Comparison of ENCODE assay signal across 23 mouse cellular contexts in the genomic region with DNA sequence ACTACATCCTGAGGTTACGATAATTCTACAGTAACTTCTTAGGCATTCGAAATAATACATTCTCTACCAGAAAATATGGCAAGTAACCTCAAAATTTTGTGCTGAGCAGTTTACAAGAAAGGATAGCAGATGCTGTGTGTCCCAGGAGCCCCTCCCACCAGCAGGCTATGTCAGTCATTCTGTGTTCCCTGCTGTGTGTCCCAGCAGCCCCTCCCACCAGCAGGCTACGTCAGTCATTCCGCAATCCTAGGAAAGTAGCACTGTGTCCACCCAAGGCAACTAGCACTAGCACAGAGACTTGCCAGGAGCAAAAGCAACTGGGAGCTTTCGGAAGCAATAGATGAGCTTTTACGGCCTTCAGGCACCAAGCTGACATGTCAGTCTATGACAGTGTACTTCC. TPM values are rescaled to one million over a fixed set of nuclear protein-coding genes. Genes with fewer than 3 reads are reported as not detected.
DNase-seq lines count a peak whose midpoint lies in the region; ATAC-seq and TF ChIP-seq lines count a peak whose summit lies in the region.
"Had no signal": no experiment of that assay in that cellular context is flagged by ENCODE, and none has a peak within 500 bp of the region (broad histone marks: within the 10 kb centered on the region; RNA-seq: fewer than 3 reads in every experiment).

No protein-coding gene starts in this region.

- H3K4me3 ChIP-seq in forebrain, embryonic 15.5 days: no peak overlapping the region
- no peak overlapping the region for H3K4me3 ChIP-seq in forebrain, embryonic 10.5 days
- H3K4me3 ChIP-seq in limb, embryonic 14.5 days (replicated peaks; ENCODE audit: low read length): no peak overlapping the region
- H3K4me3 ChIP-seq in limb, embryonic 10.5 days: no peak overlapping the region
- H3K4me3 ChIP-seq in layer of hippocampus, adult 2 months: no peak overlapping the region
- H3K4me3 ChIP-seq: embryonic facial prominence, embryonic 12.5 days; heart, embryonic 10.5 days; limb, embryonic 13.5 days; megakaryocyte, embryonic 14.5 days; neural tube, embryonic 13.5 days had no signal

- H3K4me2 ChIP-seq in forebrain, embryonic 15.5 days (replicated peaks): no peak overlapping the region
- H3K4me2 ChIP-seq in limb, embryonic 14.5 days (replicated peaks; ENCODE audit: low read depth, low read length, severe bottlenecking): no peak overlapping the region
- H3K4me2 ChIP-seq: embryonic facial prominence, embryonic 12.5 days; limb, embryonic 13.5 days; neural tube, embryonic 13.5 days had no signal

- H3K4me1 ChIP-seq in forebrain, embryonic 15.5 days: peaks cover 18% of the 10 kb centered on the region
- H3K4me1 ChIP-seq in forebrain, embryonic 10.5 days: no peaks in the 10 kb centered on the region
- no peaks in the 10 kb centered on the region for H3K4me1 ChIP-seq in limb, embryonic 14.5 days (ENCODE audit: control insufficient read depth, insufficient read depth, low read length)
- no peaks in the 10 kb centered on the region for H3K4me1 ChIP-seq in limb, embryonic 10.5 days
- H3K4me1 ChIP-seq: embryonic facial prominence, embryonic 12.5 days; neural tube, embryonic 13.5 days had no signal

- H3K27me3 ChIP-seq in forebrain, embryonic 15.5 days: no peaks in the 10 kb centered on the region
- no peaks in the 10 kb centered on the region for H3K27me3 ChIP-seq in forebrain, embryonic 10.5 days (ENCODE audit: poor library complexity, severe bottlenecking)
- H3K27me3 ChIP-seq in limb, embryonic 14.5 days (ENCODE audit: control insufficient read depth, insufficient read depth, low read length): no peaks in the 10 kb centered on the region
- H3K27me3 ChIP-seq in limb, embryonic 10.5 days (ENCODE audit: low read depth, poor library complexity, severe bottlenecking): no peaks in the 10 kb centered on the region
- H3K27me3 ChIP-seq: CH12.LX; embryonic facial prominence, embryonic 12.5 days; limb, embryonic 13.5 days; megakaryocyte, embryonic 14.5 days; neural tube, embryonic 13.5 days had no signal

- WGBS in forebrain, embryonic 15.5 days: 79% methylated on average over 6 of the region's 6 CpGs
- 89% methylated on average over 6 of the region's 6 CpGs for WGBS in forebrain, embryonic 10.5 days
- 84% methylated on average over 6 of the region's 6 CpGs for WGBS in limb, embryonic 14.5 days
- WGBS in limb, embryonic 10.5 days: 90% methylated on average over 6 of the region's 6 CpGs

- H3K27ac ChIP-seq in forebrain, embryonic 15.5 days (replicated peaks): peak overlapping the region; percentile 36; the same call in 1 of the 2 replicates
- no peak overlapping the region for H3K27ac ChIP-seq in forebrain, embryonic 10.5 days
- no peak overlapping the region for H3K27ac ChIP-seq in limb, embryonic 14.5 days (replicated peaks; ENCODE audit: low read depth, low read length)
- H3K27ac ChIP-seq in limb, embryonic 10.5 days: no peak overlapping the region
- peak overlapping the region; percentile 43; the same call in 1 of the 2 replicates for H3K27ac ChIP-seq in layer of hippocampus, adult 2 months
- H3K27ac ChIP-seq: embryonic facial prominence, embryonic 12.5 days; heart, embryonic 10.5 days; limb, embryonic 13.5 days; liver, embryonic 14.5 days; neural tube, embryonic 13.5 days had no signal

- no peak for DNase-seq in forebrain, embryonic 10.5 days (ENCODE audit: extremely low spot score, low spot score)
- no peak for DNase-seq in limb, embryonic 14.5 days (ENCODE audit: low spot score)
- DNase-seq in limb, embryonic 10.5 days (ENCODE audit: low spot score): no peak
- DNase-seq in ES-CJ7 (ENCODE audit: low read depth, low spot score): peak; percentile 13
- DNase-seq in layer of hippocampus, adult 2 months (ENCODE audit: low spot score in 2 of 2): peak; percentile 54 to 66
- DNase-seq in lung, adult 18-20 months: no peak
- DNase-seq: adrenal gland, adult 2 months; cerebellum, adult 9-10 months; kidney, adult 2 months; kidney, postnatal 10 days; lung, postnatal 10 days; right cerebral cortex, postnatal 14 days; spleen, adult 18-20 months; thymus, postnatal 25 days had no signal

- no peak for TF ChIP-seq POLR2A in limb, embryonic 14.5 days (IDR thresholded peaks at IDR 0.05; ENCODE audit: borderline replicate concordance, extremely low read depth, insufficient read depth, insufficient read length)

- no peak for TF ChIP-seq CTCF in layer of hippocampus, adult 2 months (conservative IDR thresholded peaks at IDR 0.05)

- H3K36me3 ChIP-seq in forebrain, embryonic 15.5 days: peaks cover 5% of the 10 kb centered on the region; the same call in 1 of the 2 replicates
- peaks cover 4% of the 10 kb centered on the region for H3K36me3 ChIP-seq in forebrain, embryonic 10.5 days (replicated peaks)
- H3K36me3 ChIP-seq in limb, embryonic 14.5 days (ENCODE audit: control insufficient read depth, insufficient read depth, low read length): no peaks in the 10 kb centered on the region
- no peaks in the 10 kb centered on the region for H3K36me3 ChIP-seq in limb, embryonic 10.5 days
- H3K36me3 ChIP-seq: embryonic facial prominence, embryonic 12.5 days; heart, embryonic 10.5 days; limb, embryonic 13.5 days had no signal

- ATAC-seq in forebrain, embryonic 15.5 days (replicated peaks): peak; percentile 14; the same call in 1 of the 2 replicates
- ATAC-seq in limb, embryonic 14.5 days (ENCODE audit: low FRiP score, low read depth): 0 out of 2 replicates have a peak, but pooled peaks have one; percentile 38
- ATAC-seq: inflammation-experienced regulatory T-cells, adult 6 months had no signal

- no peak overlapping the region for H3K9ac ChIP-seq in forebrain, embryonic 15.5 days (replicated peaks)
- H3K9ac ChIP-seq in limb, embryonic 14.5 days (ENCODE audit: low read depth, low read length, severe bottlenecking): no peak overlapping the region
- H3K9ac ChIP-seq: embryonic facial prominence, embryonic 12.5 days; limb, embryonic 13.5 days; liver, embryonic 14.5 days; neural tube, embryonic 13.5 days had no signal

- no peaks in the 10 kb centered on the region for H3K9me3 ChIP-seq in forebrain, embryonic 15.5 days
- H3K9me3 ChIP-seq in forebrain, embryonic 10.5 days: no peaks in the 10 kb centered on the region
- no peaks in the 10 kb centered on the region for H3K9me3 ChIP-seq in limb, embryonic 14.5 days (ENCODE audit: control insufficient read depth, low read length)
- H3K9me3 ChIP-seq in limb, embryonic 10.5 days (replicated peaks): no peaks in the 10 kb centered on the region
- H3K9me3 ChIP-seq: embryonic facial prominence, embryonic 12.5 days; heart, embryonic 10.5 days; limb, embryonic 13.5 days; megakaryocyte, embryonic 14.5 days; neural tube, embryonic 13.5 days had no signal

RNA-seq across cellular contexts. Expression of a gene that starts 13.7 kb away (rescaled TPM):
- polyA plus RNA-seq in forebrain, embryonic 15.5 days (2015; fragmentation: Nextera tagmentation; extraction: Ambion mirVana): 85.6 and 87.7 TPM in 2 replicates
- polyA plus RNA-seq in forebrain, embryonic 10.5 days (2016; fragmentation: Nextera tagmentation; extraction: Ambion mirVana): 69.6 and 70.4 TPM in 2 replicates
- 102 and 122 TPM in 2 replicates for polyA plus RNA-seq in limb, embryonic 14.5 days (2012; rRNA removed)
- polyA plus RNA-seq in limb, embryonic 14.5 days (2014; fragmentation: Nextera tagmentation; extraction: Ambion mirVana): 142 and 157 TPM in 2 replicates
- 84.4 and 110 TPM in 2 replicates for polyA plus RNA-seq in limb, embryonic 10.5 days (2016; fragmentation: Nextera tagmentation; extraction: Ambion mirVana)
- total RNA-seq in layer of hippocampus, adult 2 months (2021): 10 to 100 TPM; 26.4 to 28.8 TPM

Comparison
In these comparisons a context has a peak if more than half of its experiments do, and no peak if none do; other contexts are left out.
1. H3K27ac ChIP-seq: peak in forebrain, embryonic 15.5 days (single experiment) and layer of hippocampus, adult 2 months (single experiment); none in forebrain, embryonic 10.5 days (single experiment), limb, embryonic 14.5 days (single experiment) and limb, embryonic 10.5 days (single experiment).
2. DNase-seq: peak in ES-CJ7 (single experiment) and layer of hippocampus, adult 2 months (2 of 2); none in forebrain, embryonic 10.5 days (single experiment), limb, embryonic 14.5 days (single experiment), limb, embryonic 10.5 days (single experiment) and lung, adult 18-20 months (0 of 2).